Mouse (Mus musculus) heart, postnatal 36 days (tissue): ENCODE results near the gene Eif3g. TPM values are rescaled to one million over a fixed set of nuclear protein-coding genes. Genes with fewer than 3 reads are reported as not detected.

Experiments
- DNase-seq, 2 experiments: peaks; one replicate each; pipeline ENCODE4 v3.0.0; 2021 to 2022
- intact Hi-C: fragments of 180-260 bp; cut with DNase I; formaldehyde crosslinking; loops from one replicate; pipeline ENCODE4 v1.15.1; 2025
- total RNA-seq, 2 experiments: library from RNA; stranded (reverse); gene quantifications; 2 replicates each; pipeline ENCODE4 v1.2.3; 2021

Eif3g gene
- 100 to 1,000 TPM; 104 to 117 TPM for total RNA-seq

DNA sequence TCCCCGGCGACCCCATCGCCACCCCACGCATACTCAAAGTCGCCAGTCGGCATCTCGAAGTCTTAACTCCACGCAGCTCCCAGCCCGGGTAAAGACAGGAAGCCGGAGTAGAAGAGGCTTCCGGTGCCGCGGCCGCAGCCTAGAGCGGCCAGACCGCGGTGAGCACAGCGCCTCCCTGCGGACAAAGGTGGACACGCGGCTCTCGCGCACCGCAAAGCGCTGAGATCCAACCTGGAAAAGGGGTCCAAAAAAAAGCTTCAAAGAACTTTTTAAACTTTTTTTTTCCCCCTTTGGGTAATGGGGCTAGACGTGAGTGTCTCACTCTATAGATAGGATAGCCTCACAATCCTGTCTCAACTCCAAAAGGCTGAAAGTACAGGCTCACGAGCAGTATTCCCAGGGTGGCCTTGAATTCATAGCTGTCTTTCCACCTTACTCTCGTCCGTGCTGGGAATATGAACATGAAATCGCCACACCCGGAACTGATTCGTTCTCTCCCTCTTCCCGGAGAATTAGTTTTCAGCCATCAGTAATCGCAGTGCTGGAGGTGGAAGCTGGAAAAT is at the start of gene Eif3g:
Eif3g (minus strand) TSS at position 113 of the 563 bp plus-strand sequence.
- peak; percentile 88 to 93 for DNase-seq
- intact Hi-C loops, result loop anchor here (1.0 kb wide), 1 partner anchor 234 kb away; no protein-coding TSS in a partner anchor

GRCm38 (mm10) chr9:20946066-20946880 is 47.9 kb upstream of the Eif3g start:
- intact Hi-C loops, result no loop called here
- no peak for DNase-seq

GRCm38 (mm10) chr9:20944697-20945370 is 46.4 kb upstream of the Eif3g start:
- intact Hi-C loops, result no loop called here

GRCm38 (mm10) chr9:20943911-20944310 is 45.5 kb upstream of the Eif3g start:
- no peak for DNase-seq
- intact Hi-C loops, result no loop called here

More at GRCm38 (mm10) chr9:20944697-20945370, 46.4 kb upstream of the Eif3g start:
- DNase-seq, result no peak

- peak in 1 of 2 experiments; percentile 17 for DNase-seq
- intact Hi-C loops, result no loop called here
These were observed 45.0 kb upstream of the Eif3g start for GRCm38 (mm10) chr9:20943396-20943795.

- no peak for DNase-seq
These were observed 24.8 kb upstream of the Eif3g start for GRCm38 (mm10) chr9:20923258-20923657.

DNA sequence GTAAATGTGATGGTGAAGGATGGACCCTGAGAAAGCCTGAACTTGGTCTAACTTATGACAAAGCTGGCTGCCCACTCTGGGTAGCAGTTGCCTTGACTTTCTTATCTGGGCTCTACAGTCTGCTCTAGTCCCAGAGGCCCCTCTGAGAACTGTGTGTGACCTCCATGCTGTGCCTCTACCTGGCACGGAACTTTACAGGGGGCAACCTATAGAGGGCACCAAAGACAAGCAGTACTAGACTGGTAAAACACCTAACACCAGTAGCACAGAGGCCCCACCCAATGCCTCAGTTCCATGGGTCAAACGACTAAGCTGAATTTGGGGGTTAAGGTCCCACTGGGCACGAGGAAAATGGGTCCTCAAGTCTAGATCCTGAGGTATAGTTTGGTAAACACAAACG is 17.7 kb upstream of the Eif3g start:
- intact Hi-C loops, result loop anchor here (2.0 kb wide), 1 partner anchor 85 kb away; no protein-coding TSS in a partner anchor
- peak; percentile 11 to 21 for DNase-seq

More at GRCm38 (mm10) chr9:20923258-20923657, 24.8 kb upstream of the Eif3g start:
- intact Hi-C loops, result no loop called here

- intact Hi-C loops, result no loop called here
- DNase-seq, result peak in 1 of 2 experiments; percentile 22
These were observed 11.5 kb upstream of the Eif3g start for GRCm38 (mm10) chr9:20909948-20910347.

- no peak for DNase-seq
- intact Hi-C loops, result loop anchor here (1.0 kb wide), 1 partner anchor 235 kb away; no protein-coding TSS in a partner anchor
These were observed 3.7 kb upstream of the Eif3g start for GRCm38 (mm10) chr9:20902174-20902491.

GRCm38 (mm10) chr9:20901466-20902173 is 3.2 kb upstream of the Eif3g start:
- intact Hi-C loops, result loop anchor here (1.0 to 2.0 kb wide), 2 partner anchors 101 to 236 kb away; partner anchors contain the start of gene Mrpl4
- peak; percentile 32 to 38 for DNase-seq

- DNase-seq, result no peak
- intact Hi-C loops, result no loop called here
These were observed 500 bp downstream of the Eif3g start for GRCm38 (mm10) chr9:20897736-20898510.

GRCm38 (mm10) chr9:20895382-20895781 is 3.0 kb downstream of the Eif3g start:
- no peak for DNase-seq
- intact Hi-C loops, result no loop called here

DNA sequence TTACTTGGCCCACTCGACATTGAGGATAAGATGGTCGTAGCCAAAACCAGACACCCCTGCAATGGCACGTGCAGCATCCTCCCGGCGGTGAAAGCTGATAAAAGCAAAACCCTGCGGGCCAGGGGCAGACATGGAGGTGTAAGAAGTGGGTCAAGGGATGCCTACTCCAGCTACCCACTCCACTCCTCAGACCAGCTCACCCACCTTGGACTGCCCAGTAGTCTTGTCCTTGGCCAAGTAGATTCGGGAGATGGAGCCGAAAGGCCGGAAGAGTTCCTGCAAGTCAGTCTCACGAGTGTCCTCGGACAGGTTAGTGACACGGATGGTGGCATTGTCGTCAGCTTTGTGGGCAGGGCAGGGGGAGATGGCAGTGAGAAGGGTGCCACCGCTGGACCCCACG is 3.8 kb downstream of the Eif3g start:
- intact Hi-C loops, result no loop called here
- DNase-seq, result no peak

GRCm38 (mm10) chr9:20893590-20894343 is 4.7 kb downstream of the Eif3g start:
- DNase-seq, result no peak
- intact Hi-C loops, result no loop called here

DNA sequence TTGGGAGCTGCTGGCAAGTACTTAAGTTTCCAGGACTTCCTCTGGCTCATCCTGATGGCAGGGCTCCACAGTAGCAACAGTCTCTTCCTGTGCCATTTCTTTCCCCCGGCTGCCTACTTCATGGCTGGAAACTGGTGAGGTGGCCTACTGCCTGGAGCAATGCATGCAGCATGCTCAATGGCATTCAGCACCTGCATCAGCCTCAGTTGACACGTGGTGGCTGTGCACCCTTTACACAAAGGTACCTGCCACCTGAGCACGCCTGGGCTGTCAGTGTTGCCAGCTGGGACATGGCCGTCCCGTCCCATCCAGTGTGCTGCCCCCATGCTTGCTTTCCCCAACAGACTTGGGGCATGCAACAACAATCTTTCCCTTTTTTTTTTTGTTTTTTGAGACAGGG is 5.4 kb downstream of the Eif3g start:
- intact Hi-C loops, result no loop called here
- no peak for DNase-seq

DNA sequence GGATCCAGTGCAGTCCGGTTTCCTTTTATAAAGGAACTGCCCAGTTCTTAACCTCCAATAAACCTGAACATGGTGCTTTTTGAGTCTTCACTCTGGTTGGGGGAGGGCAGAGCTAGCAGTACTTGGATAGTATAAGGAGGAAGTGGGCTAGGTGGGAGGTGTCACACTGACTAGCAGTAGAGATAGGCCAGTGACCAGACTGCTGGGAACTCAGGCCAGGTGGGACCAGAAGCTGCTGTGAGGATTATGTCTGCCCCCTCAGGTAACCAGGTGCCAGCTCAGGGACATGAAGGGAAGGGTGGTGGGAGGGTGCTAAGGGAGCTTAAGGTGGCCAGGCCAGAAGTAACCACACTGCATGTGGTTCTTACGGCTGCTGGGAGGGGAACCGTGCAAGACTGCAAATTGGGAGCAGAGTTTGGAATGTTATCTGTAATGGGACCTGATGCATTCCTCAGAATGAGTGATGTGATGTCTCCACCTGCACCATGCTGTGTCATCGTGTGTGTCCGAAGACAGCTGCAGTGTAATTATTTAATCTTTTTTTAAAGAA is 6.2 kb downstream of the Eif3g start:
- DNase-seq, result no peak
- intact Hi-C loops, result no loop called here

- intact Hi-C loops, result no loop called here
- no peak for DNase-seq
These were observed 6.9 kb downstream of the Eif3g start for GRCm38 (mm10) chr9:20891339-20892103.

GRCm38 (mm10) chr9:20890411-20890810 is 8.0 kb downstream of the Eif3g start:
- intact Hi-C loops, result no loop called here
- DNase-seq, result no peak
